Mouse (Mus musculus): ENCODE measurements around the gene Nudt9. TPM values are rescaled to one million over a fixed set of nuclear protein-coding genes. Genes with fewer than 3 reads are reported as not detected.

Gene Nudt9
- total and polyA plus RNA-seq, 3 experiments: 61.9 to 116 (median 66.7) TPM

DNA sequence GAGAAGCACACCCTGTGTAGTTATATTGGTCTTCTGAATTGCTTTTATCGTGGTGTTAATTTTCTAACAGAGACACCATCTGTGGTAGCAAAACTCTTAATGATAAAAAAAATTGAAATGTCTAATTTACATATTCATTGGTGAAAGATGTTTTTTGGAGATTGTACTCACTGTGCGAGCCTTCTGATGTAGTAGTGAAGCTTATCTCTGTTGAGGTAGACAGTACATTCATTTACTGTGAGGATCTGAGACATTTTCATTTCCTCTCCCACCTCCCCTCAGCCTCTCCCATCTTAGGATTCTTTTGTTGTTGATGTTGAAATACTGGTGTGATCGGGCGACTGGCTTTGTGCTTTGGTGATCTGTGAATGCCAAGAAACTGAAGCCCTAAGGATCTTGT is 24.9 kb downstream of the Nudt9 start:
- Histone ChIP-seq H3K4me3 (ENCODE audit: low read depth, low read length) (no peak overlapping the region), H3K36me3 (replicated peaks) (no peaks in the 10 kb centered on the region), H3K9me3 (replicated peaks) (peaks cover 3% of the 10 kb centered on the region), H3K4me1 (ENCODE audit: insufficient read depth, low read depth, low read length) (peaks cover 10% of the 10 kb centered on the region), H3K27me3 (ENCODE audit: insufficient read depth, low read length) (peaks cover 7% of the 10 kb centered on the region)
- ATAC-seq (ENCODE audit: extremely low read depth, insufficient number of reproducible peaks, low FRiP score, poor library complexity, severe bottlenecking) (peak; percentile 50), DNase-seq (ENCODE audit: low spot score) (no peak)
- TF ChIP-seq POLR2AphosphoS5 (IDR thresholded peaks at IDR 0.05; ENCODE audit: insufficient replicate concordance, low read depth, low read length) (no peak), GATA2 (IDR thresholded peaks at IDR 0.05; ENCODE audit: borderline replicate concordance, low read depth, low read length) (no peak), TAL1 (conservative IDR thresholded peaks at IDR 0.05; ENCODE audit: low read depth, low read length) (no peak), CTCF (IDR thresholded peaks at IDR 0.05; ENCODE audit: low read depth, low read length) (no peak), GATA1 (IDR thresholded peaks at IDR 0.05; ENCODE audit: borderline replicate concordance, low read length) (no peak)

DNA sequence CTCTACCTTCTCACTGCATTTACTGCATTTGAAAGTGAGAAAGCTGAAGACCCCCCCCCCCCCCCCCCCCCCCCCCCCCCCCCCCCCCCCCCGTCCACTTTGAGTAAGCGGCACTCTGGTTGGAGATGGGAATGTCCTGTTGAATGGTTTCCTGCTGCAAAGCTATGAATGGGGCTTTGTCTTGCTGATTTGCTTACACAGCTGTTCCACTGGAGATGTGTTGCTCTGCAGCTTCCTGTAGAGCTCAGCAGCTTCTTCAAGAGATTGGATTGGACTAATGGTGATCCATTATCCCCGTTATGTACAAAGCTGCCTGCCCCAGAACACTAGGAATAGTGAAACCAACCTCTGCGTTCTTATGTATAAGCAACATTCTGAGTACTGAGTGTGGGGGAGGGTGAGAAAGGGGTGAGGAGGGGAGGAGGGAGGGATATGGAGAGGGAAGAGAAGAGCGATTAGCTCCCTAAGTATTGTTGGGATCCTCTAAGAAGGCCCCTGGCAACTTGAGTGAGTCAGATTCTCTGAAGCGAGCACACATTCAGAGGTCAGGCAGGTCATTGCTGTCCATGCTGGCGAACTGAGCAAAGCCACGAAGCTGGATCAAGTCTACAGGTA is 26.3 kb downstream of the Nudt9 start:
- H3K4me1 ChIP-seq (ENCODE audit: insufficient read depth, low read depth, low read length): peaks cover 10% of the 10 kb centered on the region
- H3K27me3 ChIP-seq (ENCODE audit: insufficient read depth, low read length): peaks cover 11% of the 10 kb centered on the region
- ATAC-seq (ENCODE audit: extremely low read depth, insufficient number of reproducible peaks, low FRiP score, poor library complexity, severe bottlenecking): no peak
- no peak for DNase-seq (ENCODE audit: low spot score)
- TF ChIP-seq TAL1 (conservative IDR thresholded peaks at IDR 0.05; ENCODE audit: low read depth, low read length) (no peak), CTCF (IDR thresholded peaks at IDR 0.05; ENCODE audit: low read depth, low read length) (no peak), GATA2 (IDR thresholded peaks at IDR 0.05; ENCODE audit: borderline replicate concordance, low read depth, low read length) (no peak), POLR2AphosphoS5 (IDR thresholded peaks at IDR 0.05; ENCODE audit: insufficient replicate concordance, low read depth, low read length) (no peak), GATA1 (IDR thresholded peaks at IDR 0.05; ENCODE audit: borderline replicate concordance, low read length) (no peak)
- peaks cover 3% of the 10 kb centered on the region for H3K9me3 ChIP-seq (replicated peaks)
- H3K36me3 ChIP-seq (replicated peaks): no peaks in the 10 kb centered on the region
- H3K4me3 ChIP-seq (ENCODE audit: low read depth, low read length): no peak overlapping the region

DNA sequence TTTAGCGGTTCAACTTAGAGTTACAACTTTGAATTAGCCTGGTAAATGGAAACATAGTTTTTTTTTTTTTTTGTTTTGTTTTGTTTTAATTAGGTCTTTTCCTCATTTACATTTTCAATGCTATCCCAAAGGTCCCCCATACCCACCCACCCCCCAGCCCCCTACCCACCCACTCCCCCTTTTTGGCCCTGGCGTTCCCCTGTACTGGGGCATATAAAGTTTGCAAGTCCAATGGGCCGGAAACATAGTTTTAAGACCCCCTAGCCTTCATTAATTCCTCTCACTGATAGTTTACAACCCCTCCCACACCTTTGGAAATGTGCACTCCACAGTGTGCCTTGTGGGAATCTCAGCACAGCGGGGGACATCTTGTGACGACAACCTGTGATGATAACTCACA is 27.5 kb downstream of the Nudt9 start:
- TF ChIP-seq POLR2AphosphoS5 (IDR thresholded peaks at IDR 0.05; ENCODE audit: insufficient replicate concordance, low read depth, low read length) (no peak), CTCF (IDR thresholded peaks at IDR 0.05; ENCODE audit: low read depth, low read length) (no peak), GATA1 (IDR thresholded peaks at IDR 0.05; ENCODE audit: borderline replicate concordance, low read length) (no peak), GATA2 (IDR thresholded peaks at IDR 0.05; ENCODE audit: borderline replicate concordance, low read depth, low read length) (no peak), TAL1 (conservative IDR thresholded peaks at IDR 0.05; ENCODE audit: low read depth, low read length) (no peak)
- Histone ChIP-seq H3K9me3 (replicated peaks) (peaks cover 3% of the 10 kb centered on the region), H3K4me1 (ENCODE audit: insufficient read depth, low read depth, low read length) (peaks cover 10% of the 10 kb centered on the region), H3K36me3 (replicated peaks) (no peaks in the 10 kb centered on the region), H3K4me3 (ENCODE audit: low read depth, low read length) (no peak overlapping the region), H3K27me3 (ENCODE audit: insufficient read depth, low read length) (peaks cover 11% of the 10 kb centered on the region)
- no peak for ATAC-seq (ENCODE audit: extremely low read depth, insufficient number of reproducible peaks, low FRiP score, poor library complexity, severe bottlenecking)
- no peak for DNase-seq (ENCODE audit: low spot score)

DNA sequence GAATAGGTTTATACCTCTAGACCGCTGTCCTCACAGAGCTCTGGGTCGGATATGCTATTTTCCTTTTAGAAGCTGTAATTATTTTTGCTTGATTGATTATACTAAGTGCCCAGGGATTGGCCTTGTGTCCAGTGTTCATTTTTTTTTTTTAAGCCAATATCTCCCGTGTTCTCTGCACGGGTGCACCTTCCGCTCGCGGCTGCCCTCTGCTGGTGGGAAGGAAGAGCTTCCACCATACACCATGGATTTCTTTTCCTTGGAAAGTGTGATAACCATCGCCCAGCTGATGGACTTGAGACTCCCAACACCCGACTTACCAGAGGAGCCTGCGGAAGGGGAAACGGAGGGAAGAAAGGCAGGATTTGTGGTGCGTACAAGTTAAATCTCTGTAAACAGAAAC is 28.3 kb downstream of the Nudt9 start:
- peaks cover 7% of the 10 kb centered on the region; the same call in 1 of the 2 replicates for H3K4me1 ChIP-seq (ENCODE audit: insufficient read depth, low read depth, low read length)
- H3K9me3 ChIP-seq (replicated peaks): no peaks in the 10 kb centered on the region
- ATAC-seq (ENCODE audit: extremely low read depth, insufficient number of reproducible peaks, low FRiP score, poor library complexity, severe bottlenecking): peak; percentile 59
- no peaks in the 10 kb centered on the region for H3K36me3 ChIP-seq (replicated peaks)
- H3K27me3 ChIP-seq (ENCODE audit: insufficient read depth, low read length): peaks cover 11% of the 10 kb centered on the region
- H3K4me3 ChIP-seq (ENCODE audit: low read depth, low read length): no peak overlapping the region
- no peak for DNase-seq (ENCODE audit: low spot score)
- TF ChIP-seq GATA2 (IDR thresholded peaks at IDR 0.05; ENCODE audit: borderline replicate concordance, low read depth, low read length) (no peak), CTCF (IDR thresholded peaks at IDR 0.05; ENCODE audit: low read depth, low read length) (peak; percentile 72)

DNA sequence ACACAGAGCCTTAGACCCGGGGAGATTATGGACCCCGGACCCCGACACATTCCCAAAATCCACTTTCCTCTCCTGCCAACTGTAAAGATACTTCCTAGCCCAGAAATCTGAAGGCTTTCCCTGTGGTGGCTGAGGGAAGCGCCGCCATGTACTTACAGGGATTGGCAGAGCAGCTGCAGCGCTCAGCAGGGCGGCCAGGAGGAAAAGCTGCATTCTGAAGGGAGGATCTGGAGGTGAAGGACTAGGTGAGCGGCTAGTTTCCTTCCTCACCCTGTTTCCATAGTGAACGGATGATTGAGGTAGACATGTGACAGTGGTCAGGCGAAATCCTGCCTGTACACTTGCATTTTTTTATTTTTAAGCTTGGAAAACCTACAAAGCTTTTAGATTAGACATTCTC is 30.3 kb downstream of the Nudt9 start:
- ATAC-seq (ENCODE audit: extremely low read depth, insufficient number of reproducible peaks, low FRiP score, poor library complexity, severe bottlenecking) (no peak), DNase-seq (ENCODE audit: low spot score) (no peak)
- Histone ChIP-seq H3K27me3 (ENCODE audit: insufficient read depth, low read length) (peaks cover 13% of the 10 kb centered on the region), H3K4me1 (ENCODE audit: insufficient read depth, low read depth, low read length) (peaks cover 3% of the 10 kb centered on the region; the same call in 1 of the 2 replicates), H3K36me3 (replicated peaks) (no peaks in the 10 kb centered on the region), H3K9me3 (replicated peaks) (no peaks in the 10 kb centered on the region), H3K4me3 (ENCODE audit: low read depth, low read length) (no peak overlapping the region)
- TF ChIP-seq CTCF (IDR thresholded peaks at IDR 0.05; ENCODE audit: low read depth, low read length) (no peak), POLR2AphosphoS5 (IDR thresholded peaks at IDR 0.05; ENCODE audit: insufficient replicate concordance, low read depth, low read length) (no peak), GATA1 (IDR thresholded peaks at IDR 0.05; ENCODE audit: borderline replicate concordance, low read length) (no peak), TAL1 (conservative IDR thresholded peaks at IDR 0.05; ENCODE audit: low read depth, low read length) (no peak), GATA2 (IDR thresholded peaks at IDR 0.05; ENCODE audit: borderline replicate concordance, low read depth, low read length) (no peak)

DNA sequence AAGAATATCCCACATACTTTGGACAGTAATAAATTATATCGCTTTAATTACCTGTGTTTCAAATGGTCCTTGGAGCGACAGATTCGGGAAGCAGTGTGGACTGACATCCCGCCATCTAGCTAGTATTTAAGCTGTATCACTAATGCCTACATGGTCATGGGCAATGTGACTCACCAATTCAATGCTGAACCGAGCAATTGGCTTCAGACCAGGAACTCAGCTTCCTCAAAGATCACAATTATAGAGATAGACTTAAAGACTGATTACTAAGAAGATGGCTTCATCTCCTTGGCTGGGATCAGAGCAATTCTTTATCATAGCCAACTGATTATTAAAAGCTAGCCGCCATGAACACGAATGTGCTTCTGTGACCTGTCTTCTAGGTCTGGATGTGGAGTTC is 31.4 kb downstream of the Nudt9 start, which contains the start of gene Gm17660:
TSS of gene Gm17660 (minus strand) at position 101 of the 400 bp plus-strand sequence.
- ATAC-seq (ENCODE audit: extremely low read depth, insufficient number of reproducible peaks, low FRiP score, poor library complexity, severe bottlenecking): no peak
- no peak for TF ChIP-seq POLR2AphosphoS5 (IDR thresholded peaks at IDR 0.05; ENCODE audit: insufficient replicate concordance, low read depth, low read length)
- no peak for TF ChIP-seq CTCF (IDR thresholded peaks at IDR 0.05; ENCODE audit: low read depth, low read length)
- no peak for TF ChIP-seq TAL1 (conservative IDR thresholded peaks at IDR 0.05; ENCODE audit: low read depth, low read length)
- TF ChIP-seq GATA2 (IDR thresholded peaks at IDR 0.05; ENCODE audit: borderline replicate concordance, low read depth, low read length): no peak
- TF ChIP-seq GATA1 (IDR thresholded peaks at IDR 0.05; ENCODE audit: borderline replicate concordance, low read length): no peak
- no peaks in the 10 kb centered on the region for H3K36me3 ChIP-seq (replicated peaks)
- no peak within 1 kb of the TSS for H3K4me3 ChIP-seq (ENCODE audit: low read depth, low read length)
- H3K9me3 ChIP-seq (replicated peaks): no peaks in the 10 kb centered on the region
- H3K27me3 ChIP-seq (ENCODE audit: insufficient read depth, low read length): peaks cover 13% of the 10 kb centered on the region
- peaks cover 3% of the 10 kb centered on the region; the same call in 1 of the 2 replicates for H3K4me1 ChIP-seq (ENCODE audit: insufficient read depth, low read depth, low read length)
- DNase-seq (ENCODE audit: low spot score): no peak
